Mouse (Mus musculus): ENCODE results near the gene Nat8f4. TPM values are rescaled to one million over a fixed set of nuclear protein-coding genes. Genes with fewer than 3 reads are reported as not detected.
"Not testable (repeated sequence)": the region's sequence is repeated elsewhere in the genome, so short reads cannot be mapped to it uniquely, and the experiment has no call there.

Gene Nat8f4
- total RNA-seq (2015; ENCODE audit: low replicate concordance) (not detected in 2 replicates), total RNA-seq (2017; ENCODE audit: low replicate concordance) (0.56 TPM in 1 of 2 replicates, not detected in the other)

DNA sequence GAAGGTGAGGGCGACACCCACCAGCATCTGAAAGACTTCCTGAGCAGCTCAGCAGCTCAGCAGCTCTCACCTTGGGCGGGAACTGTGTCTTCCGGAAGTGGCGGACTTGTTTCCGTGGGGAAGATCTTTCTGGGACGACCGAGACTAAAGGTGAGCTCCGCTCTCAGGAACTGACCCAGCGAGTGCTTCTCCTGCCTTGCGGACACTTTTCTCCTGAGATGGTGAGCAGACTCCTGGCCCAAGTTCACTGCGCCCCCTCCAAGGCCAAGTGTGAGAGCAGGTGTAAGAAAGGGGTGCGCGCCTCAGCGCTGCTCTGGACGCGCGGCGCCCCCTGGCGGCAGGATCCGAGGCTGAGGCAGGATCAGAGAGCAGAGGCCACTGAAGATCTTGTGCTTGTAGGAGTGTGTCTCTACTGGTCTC lies at the start of gene Nat8f4:
Gene Nat8f4, minus strand, starts transcription at position 243 of the 420 bp plus-strand sequence.
- ATAC-seq (replicated peaks; ENCODE audit: low FRiP score, poor library complexity, severe bottlenecking) = peak; percentile 85

GRCm38 (mm10) chr6:85948549-85948948 lies 43.9 kb upstream of the Nat8f4 start:
- no peak for ATAC-seq (replicated peaks; ENCODE audit: low FRiP score, poor library complexity, severe bottlenecking)

DNA sequence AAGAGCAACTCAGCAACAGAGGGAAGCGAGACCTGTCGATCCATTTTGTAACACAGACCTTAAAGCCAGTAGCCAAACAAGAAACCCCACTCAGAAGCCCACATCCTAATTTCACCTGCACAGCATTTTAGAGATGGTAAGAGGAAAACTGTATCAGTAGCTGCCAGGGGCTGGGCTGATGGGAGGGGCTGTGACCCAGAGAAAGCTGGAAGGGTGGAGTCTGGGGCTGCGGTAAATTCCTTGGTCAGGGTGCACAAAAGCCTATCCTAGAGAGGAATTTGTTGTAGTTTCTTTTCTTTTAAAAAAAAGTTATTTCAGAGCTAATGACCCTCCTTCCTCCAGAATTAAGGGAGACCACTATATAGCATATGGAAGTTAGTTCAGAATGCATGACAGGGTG lies 37.8 kb upstream of the Nat8f4 start:
- peak; percentile 57; the same call in 1 of the 2 replicates for ATAC-seq (replicated peaks; ENCODE audit: low FRiP score, poor library complexity, severe bottlenecking)

DNA sequence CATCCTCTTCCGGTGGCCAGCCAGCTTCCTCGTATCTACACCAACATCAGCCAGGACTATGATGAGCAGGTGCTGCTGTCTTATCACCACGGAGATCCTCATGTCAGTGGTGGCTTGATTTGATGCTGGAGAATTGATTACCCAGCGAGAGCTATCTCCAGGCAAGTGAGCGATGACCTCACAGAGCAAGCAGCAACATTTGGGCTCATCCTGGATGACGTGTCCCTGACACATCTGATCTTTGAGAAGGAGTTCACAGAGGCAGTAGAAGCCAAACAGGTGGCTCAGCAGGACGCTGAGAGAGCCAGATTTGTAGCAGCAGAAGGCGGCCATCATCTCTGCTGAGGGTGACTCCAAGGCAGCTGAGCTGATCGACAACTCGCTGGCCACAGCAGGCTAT lies 34.0 kb upstream of the Nat8f4 start:
- ATAC-seq (replicated peaks; ENCODE audit: low FRiP score, poor library complexity, severe bottlenecking) = no peak

DNA sequence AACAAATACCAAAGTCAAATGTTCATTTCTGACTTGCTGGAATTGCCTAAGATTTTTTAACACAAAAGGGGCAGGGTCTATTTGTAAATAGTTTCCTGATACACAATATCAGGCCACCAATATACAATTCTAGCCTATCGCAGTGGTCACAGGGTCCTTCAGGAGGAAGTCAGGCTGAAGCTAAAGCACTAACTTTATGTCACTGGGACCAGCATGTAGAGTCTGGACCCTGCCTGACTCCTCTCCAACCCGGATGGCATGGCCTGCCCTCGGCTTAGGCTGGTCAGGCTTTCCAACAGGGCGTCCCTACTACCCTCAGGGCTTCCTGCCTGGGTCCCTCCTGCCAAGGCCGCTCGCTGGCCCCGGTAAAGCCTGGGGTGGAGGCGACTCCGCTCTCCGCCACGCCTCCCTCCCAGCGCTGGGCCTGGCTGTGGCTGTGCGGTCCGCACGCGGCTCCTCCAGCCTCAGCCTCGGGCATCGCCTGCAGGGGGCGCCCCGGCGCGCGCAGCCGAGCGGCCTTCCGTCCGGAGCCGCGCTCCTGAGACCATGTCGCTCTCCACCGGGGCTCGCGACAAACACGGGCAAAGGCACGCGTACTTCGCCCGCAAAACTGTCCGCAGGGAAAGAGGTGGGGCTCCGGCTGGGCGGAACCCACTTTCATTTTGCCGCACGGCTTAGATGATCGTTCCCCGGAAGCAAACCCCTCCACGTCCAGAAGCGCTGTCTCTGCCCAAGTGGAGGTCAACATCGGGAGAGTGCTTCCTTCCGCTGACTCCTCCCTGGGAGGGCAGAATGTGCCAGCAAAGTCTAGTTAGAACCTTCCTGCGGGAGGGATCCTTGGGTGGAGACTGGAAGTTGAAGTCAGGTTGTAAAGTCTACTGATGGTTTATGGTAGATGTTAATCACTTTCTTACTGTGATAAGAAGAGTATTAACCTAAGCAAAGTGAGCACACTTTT lies 32.1 kb upstream of the Nat8f4 start:
- peak; percentile 95 for ATAC-seq (replicated peaks; ENCODE audit: low FRiP score, poor library complexity, severe bottlenecking)

DNA sequence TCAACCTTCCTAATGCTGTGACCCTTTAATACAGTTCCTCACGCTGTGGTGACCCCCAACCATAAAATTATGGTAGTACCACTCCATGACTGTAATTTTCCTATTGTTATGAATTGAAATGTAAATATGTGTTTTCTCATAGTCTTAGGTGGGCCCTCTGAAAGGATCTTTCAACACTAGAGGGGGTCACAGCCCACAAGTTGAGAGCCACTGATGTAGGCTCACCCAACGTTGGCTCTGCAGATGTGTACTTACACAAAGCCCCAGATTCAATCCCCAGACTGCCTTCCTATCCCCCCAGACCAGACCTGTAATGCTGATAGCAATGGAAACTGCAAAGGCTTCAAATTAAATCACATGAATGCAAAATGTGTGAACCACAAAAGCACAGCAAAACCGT lies 31.0 kb upstream of the Nat8f4 start:
- ATAC-seq (replicated peaks; ENCODE audit: low FRiP score, poor library complexity, severe bottlenecking) = no peak

DNA sequence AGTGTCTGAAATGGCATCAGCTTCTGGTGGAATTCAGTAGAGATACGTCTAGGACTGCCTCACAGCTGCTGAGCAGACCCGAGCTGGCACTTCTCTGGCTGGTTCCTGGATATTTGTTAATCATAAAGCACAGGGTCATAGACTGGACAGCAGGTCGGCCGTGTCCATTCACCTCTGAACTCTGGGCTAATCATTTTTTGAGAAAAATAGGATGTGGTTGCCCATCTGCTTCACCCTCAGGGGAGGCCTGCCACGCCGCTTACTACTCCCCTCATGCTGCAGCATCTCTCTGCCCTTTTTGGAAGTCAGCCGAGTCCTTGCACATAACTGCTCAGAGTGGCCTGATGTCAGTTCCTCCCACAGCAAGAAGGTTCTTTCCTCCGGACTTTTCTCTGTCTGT lies 29.4 kb upstream of the Nat8f4 start:
- no peak for ATAC-seq (replicated peaks; ENCODE audit: low FRiP score, poor library complexity, severe bottlenecking)

GRCm38 (mm10) chr6:85929312-85929711 lies 24.6 kb upstream of the Nat8f4 start:
- ATAC-seq (replicated peaks; ENCODE audit: low FRiP score, poor library complexity, severe bottlenecking) = no peak

- no peak for ATAC-seq (replicated peaks; ENCODE audit: low FRiP score, poor library complexity, severe bottlenecking)
These were observed 23.1 kb upstream of the Nat8f4 start for GRCm38 (mm10) chr6:85927476-85928464.

GRCm38 (mm10) chr6:85926709-85927108 lies 22.0 kb upstream of the Nat8f4 start:
- no peak for ATAC-seq (replicated peaks; ENCODE audit: low FRiP score, poor library complexity, severe bottlenecking)

- no peak for ATAC-seq (replicated peaks; ENCODE audit: low FRiP score, poor library complexity, severe bottlenecking)
These were observed 19.0 kb upstream of the Nat8f4 start for GRCm38 (mm10) chr6:85923643-85924042.

GRCm38 (mm10) chr6:85919401-85919800 lies 14.7 kb upstream of the Nat8f4 start:
- ATAC-seq (replicated peaks; ENCODE audit: low FRiP score, poor library complexity, severe bottlenecking) = no peak

- ATAC-seq (replicated peaks; ENCODE audit: low FRiP score, poor library complexity, severe bottlenecking) = not testable (repeated sequence)
These were observed 13.7 kb upstream of the Nat8f4 start for GRCm38 (mm10) chr6:85918341-85918740.

DNA sequence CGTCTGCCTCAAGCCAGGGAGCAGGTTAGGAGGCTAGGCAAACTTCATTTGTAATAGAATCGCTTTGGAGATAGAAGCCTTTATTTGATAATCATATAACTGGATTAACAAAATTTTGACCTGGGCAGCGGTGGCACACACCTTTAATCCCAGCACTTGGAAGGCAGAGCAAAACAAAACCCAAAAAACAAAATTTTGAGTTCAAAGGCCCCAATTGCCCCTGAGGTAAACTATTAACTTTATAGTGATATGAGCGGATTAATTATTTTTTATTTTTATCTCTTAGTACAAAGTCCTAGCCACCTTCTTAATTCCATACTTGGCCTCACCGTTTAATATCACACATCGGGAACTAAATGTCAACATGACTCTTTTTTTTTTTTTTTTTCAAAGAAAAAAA lies 11.9 kb upstream of the Nat8f4 start:
- ATAC-seq (replicated peaks; ENCODE audit: low FRiP score, poor library complexity, severe bottlenecking) = no peak

DNA sequence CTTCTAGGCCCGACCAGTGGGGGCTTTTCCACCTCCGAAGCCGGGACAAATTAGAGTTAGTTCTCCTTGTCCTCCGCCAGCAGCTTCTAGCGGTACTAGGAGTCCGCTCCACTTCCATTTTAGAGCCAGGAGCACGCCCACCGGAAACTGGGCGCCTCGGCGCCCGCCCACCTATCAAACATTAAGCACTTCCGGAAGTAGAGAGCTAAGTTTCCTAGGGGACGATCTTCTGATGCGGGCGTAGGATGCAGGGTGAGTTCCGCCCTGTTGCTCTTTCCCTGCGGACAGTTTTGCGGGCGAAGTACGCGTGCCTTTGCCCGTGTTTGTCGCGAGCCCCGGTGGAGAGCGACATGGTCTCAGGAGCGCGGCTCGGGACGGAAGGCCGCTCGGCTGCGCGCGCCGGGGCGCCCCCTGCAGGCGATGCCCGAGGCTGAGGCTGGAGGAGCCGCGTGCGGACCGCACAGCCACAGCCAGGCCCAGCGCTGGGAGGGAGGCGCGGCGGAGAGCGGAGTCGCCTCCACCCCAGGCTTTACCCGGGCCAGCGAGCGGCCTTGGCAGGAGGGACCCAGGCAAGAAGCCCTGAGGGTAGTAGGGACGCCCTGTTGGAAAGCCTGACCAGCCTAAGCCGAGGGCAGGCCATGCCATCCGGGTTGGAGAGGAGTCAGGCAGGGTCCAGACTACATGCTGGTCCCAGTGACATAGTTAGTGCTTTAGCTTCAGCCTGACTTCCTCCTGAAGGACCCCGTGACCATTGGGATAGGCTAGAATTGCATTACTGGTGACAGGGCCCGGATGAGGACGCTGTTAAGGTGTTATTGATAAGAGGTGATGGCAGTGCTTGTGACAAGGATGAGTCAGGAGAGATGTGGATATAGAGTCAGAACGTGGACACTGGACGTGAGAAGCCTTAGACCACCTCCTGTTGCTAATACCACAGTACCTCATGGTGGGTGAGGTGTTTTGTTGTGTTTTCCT lies 11.1 kb upstream of the Nat8f4 start, which contains the start of gene Nat8f1:
Gene Nat8f1, minus strand, starts transcription at position 149 of the 975 bp plus-strand sequence.
- ATAC-seq (replicated peaks; ENCODE audit: low FRiP score, poor library complexity, severe bottlenecking) = peak; percentile 97

- ATAC-seq (replicated peaks; ENCODE audit: low FRiP score, poor library complexity, severe bottlenecking) = peak; percentile 40
These were observed 10.5 kb upstream of the Nat8f4 start for GRCm38 (mm10) chr6:85915141-85915538.

DNA sequence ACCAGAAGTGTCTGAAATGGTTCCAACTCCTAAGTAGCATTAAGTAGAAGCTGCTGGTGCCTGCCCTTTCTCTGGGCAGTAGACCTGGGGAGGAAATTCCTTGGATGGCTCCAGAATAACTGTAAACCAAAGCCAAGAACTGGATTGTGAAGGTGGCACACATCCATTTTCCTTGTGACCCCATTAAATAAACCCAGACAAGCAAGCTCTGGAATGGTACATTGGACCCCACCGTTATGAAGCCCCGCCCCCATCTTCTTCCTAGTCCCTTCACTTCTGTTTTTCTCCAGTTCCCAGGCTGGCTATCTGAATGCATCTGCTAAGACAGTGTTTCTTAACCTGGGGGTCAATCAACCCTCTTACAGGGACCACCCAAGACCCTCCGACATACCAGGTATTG lies 6.9 kb upstream of the Nat8f4 start, which contains the start of gene Tprkb:
Gene Tprkb, plus strand, starts transcription at position 279 of the 400 bp plus-strand sequence.
- ATAC-seq (replicated peaks; ENCODE audit: low FRiP score, poor library complexity, severe bottlenecking) = no peak

DNA sequence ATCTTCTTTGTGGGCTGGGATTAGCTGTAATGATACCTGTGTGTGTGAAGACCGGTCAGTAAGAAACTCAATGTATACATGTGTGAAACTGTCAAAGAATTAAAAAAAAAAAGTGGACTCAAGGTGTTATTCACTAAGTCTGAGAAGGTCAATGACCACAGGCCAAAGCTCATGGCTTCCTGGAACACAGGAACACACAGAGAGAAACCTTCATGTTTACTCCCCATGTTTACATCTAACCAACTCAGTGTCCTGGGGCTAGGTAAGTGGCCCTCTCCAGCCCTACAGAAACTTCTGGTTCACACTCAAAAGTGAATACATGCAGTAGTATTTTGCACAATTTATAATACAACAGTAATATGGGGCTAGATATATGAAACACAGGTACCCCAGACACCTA lies 5.0 kb upstream of the Nat8f4 start:
- ATAC-seq (replicated peaks; ENCODE audit: low FRiP score, poor library complexity, severe bottlenecking) = no peak

GRCm38 (mm10) chr6:85908341-85908740 lies 3.7 kb upstream of the Nat8f4 start:
- no peak for ATAC-seq (replicated peaks; ENCODE audit: low FRiP score, poor library complexity, severe bottlenecking)
